Mouse (Mus musculus) limb, embryonic 11.5 days (tissue): ENCODE results near the gene Olfr1026. TPM values are rescaled to one million over a fixed set of nuclear protein-coding genes. Genes with fewer than 3 reads are reported as not detected.

ENCODE experiments used
- polyA plus RNA-seq: library from polyadenylated mRNA; unstranded; fragments of >200 nt; fragmentation: Nextera tagmentation; extraction: Ambion mirVana; gene quantifications from 2 replicates; pipeline ENCODE4 v1.2.1, GENCODE M21; 2014

Gene Olfr1026
- polyA plus RNA-seq, 1 experiment from 2014 or later: not detected

Other genes with a start within 250 kb of the Olfr1026 start
- gene Olfr1006, start 242.8 kb upstream of the Olfr1026 start, polyA plus RNA-seq: not detected in 2 replicates
- gene Olfr1008, start 232.1 kb upstream of the Olfr1026 start, polyA plus RNA-seq: not detected in 2 replicates
- gene Olfr1009, start 206.1 kb upstream of the Olfr1026 start, polyA plus RNA-seq: not detected in 2 replicates
- not detected in 2 replicates for gene Olfr1012, start 158.8 kb upstream of the Olfr1026 start, polyA plus RNA-seq
- not detected in 2 replicates for gene Olfr1013, start 154.5 kb upstream of the Olfr1026 start, polyA plus RNA-seq
- gene Olfr1014, start 148.8 kb upstream of the Olfr1026 start, polyA plus RNA-seq: not detected in 2 replicates
- gene Olfr1015, start 139.5 kb upstream of the Olfr1026 start, polyA plus RNA-seq: not detected in 2 replicates
- gene Olfr1016, start 119.0 kb upstream of the Olfr1026 start, polyA plus RNA-seq: not detected in 2 replicates
- gene Olfr1018, start 103.1 kb upstream of the Olfr1026 start, polyA plus RNA-seq: not detected in 2 replicates
- gene Olfr1019, start 76.1 kb upstream of the Olfr1026 start, polyA plus RNA-seq: not detected in 2 replicates
- gene Olfr1020, start 74.5 kb upstream of the Olfr1026 start, polyA plus RNA-seq: not detected in 2 replicates
- not detected in 2 replicates for gene Olfr1022, start 53.0 kb upstream of the Olfr1026 start, polyA plus RNA-seq
- not detected in 2 replicates for gene Olfr1023, start 35.9 kb upstream of the Olfr1026 start, polyA plus RNA-seq
- gene Olfr1024, start 16.5 kb upstream of the Olfr1026 start, polyA plus RNA-seq: not detected in 2 replicates
- not detected in 2 replicates for gene Olfr1025-ps1, start 6.4 kb upstream of the Olfr1026 start, polyA plus RNA-seq
- not detected in 2 replicates for gene Olfr1028, start 28.9 kb downstream of the Olfr1026 start, polyA plus RNA-seq
- not detected in 2 replicates for gene Olfr1029, start 52.3 kb downstream of the Olfr1026 start, polyA plus RNA-seq
- gene Olfr1030, start 57.7 kb downstream of the Olfr1026 start, polyA plus RNA-seq: not detected in 2 replicates
- not detected in 2 replicates for gene Olfr1031, start 68.7 kb downstream of the Olfr1026 start, polyA plus RNA-seq
- gene Olfr1032, start 84.0 kb downstream of the Olfr1026 start, polyA plus RNA-seq: not detected in 2 replicates
- gene Olfr1033, start 99.1 kb downstream of the Olfr1026 start, polyA plus RNA-seq: not detected in 2 replicates
- gene Olfr1034, start 124.3 kb downstream of the Olfr1026 start, polyA plus RNA-seq: not detected in 2 replicates
- not detected in 2 replicates for gene Olfr1036, start 152.4 kb downstream of the Olfr1026 start, polyA plus RNA-seq
- not detected in 2 replicates for gene Olfr1037, start 165.8 kb downstream of the Olfr1026 start, polyA plus RNA-seq
- not detected in 2 replicates for gene Olfr1039, start 214.4 kb downstream of the Olfr1026 start, polyA plus RNA-seq
- gene Olfr1040, start 225.2 kb downstream of the Olfr1026 start, polyA plus RNA-seq: not detected in 2 replicates
- not detected in 2 replicates for gene Olfr1042, start 240.3 kb downstream of the Olfr1026 start, polyA plus RNA-seq
- gene Olfr1043, start 246.0 kb downstream of the Olfr1026 start, polyA plus RNA-seq: not detected in 2 replicates